Mouse (Mus musculus): ENCODE results near the gene Arrdc1.

- TF ChIP-seq GATA1 (IDR thresholded peaks at IDR 0.05; ENCODE audit: low read length) (no peak), TAL1 (IDR thresholded peaks at IDR 0.05; ENCODE audit: low read length) (no peak)
Measured at GRCm38 (mm10) chr2:24923561-24923960, 11.5 kb downstream of the Arrdc1 start.

Data from erythroblast, embryonic 14.5 days (primary cell).